Mouse (Mus musculus) CH12.LX (cell line): ENCODE results near the gene Tlr8. TPM values are rescaled to one million over a fixed set of nuclear protein-coding genes. Genes with fewer than 3 reads are reported as not detected.

Experiments used
- DNase-seq: peaks from one replicate; pipeline ENCODE4 v3.0.0-alpha.2; 2013; ENCODE audit errors: extremely low read depth
- H3K27ac ChIP-seq: 2 replicates; pipeline ENCODE4 v1.5.1; 2012; ENCODE audit warnings: low read depth, mild to moderate bottlenecking, control low read depth, moderate library complexity; ENCODE audit not compliant: insufficient read depth
- H3K27me3 ChIP-seq: replicated peaks from 2 replicates; pipeline ENCODE3; 2012; ENCODE audit warnings: inconsistent platforms
- H3K36me3 ChIP-seq, 2 experiments: replicated peaks in 1 of 2; 2 replicates each; pipeline versions ENCODE3 to v1.6.1; 2012; ENCODE audit warnings: inconsistent platforms in 1 of 2, low read length in 1 of 2, mild to moderate bottlenecking in 1 of 2, mixed read lengths in 1 of 2, moderate library complexity in 1 of 2; ENCODE audit not compliant: control insufficient read depth in 1 of 2, insufficient read depth in 1 of 2
- H3K4me1 ChIP-seq, 2 experiments: 2 replicates each; pipeline ENCODE4 v1.6.1; 2012; ENCODE audit warnings: inconsistent platforms in 1 of 2, moderate library complexity in 1 of 2; ENCODE audit not compliant: insufficient read depth in 2 of 2, control insufficient read depth in 1 of 2
- H3K4me2 ChIP-seq: 2 replicates; pipeline ENCODE4 v1.6.1; 2012; ENCODE audit warnings: low read depth, mild to moderate bottlenecking, control low read depth; ENCODE audit not compliant: poor library complexity, insufficient read depth, severe bottlenecking
- H3K4me3 ChIP-seq, 3 experiments: fragments of 150-350 bp in 1 of 3; sonication (generic) in 1 of 3; replicated peaks in 1 of 3; 2 replicates each; pipeline versions ENCODE3 to v1.5.1; 2011 to 2012; ENCODE audit warnings: low read depth in 2 of 3, low read length in 2 of 3, mild to moderate bottlenecking in 2 of 3, moderate library complexity in 2 of 3, control low read depth in 1 of 3, improper control_type of control experiment in 1 of 3, inconsistent platforms in 1 of 3, mixed read lengths in 1 of 3; ENCODE audit not compliant: poor library complexity in 1 of 3
- H3K79me2 ChIP-seq: replicated peaks from 2 replicates; pipeline ENCODE4 v1.6.1; 2012; ENCODE audit warnings: mild to moderate bottlenecking, moderate library complexity; ENCODE audit not compliant: control insufficient read depth, poor library complexity, insufficient read depth, severe bottlenecking; ENCODE audit errors: extremely low read depth
- H3K9ac ChIP-seq: 2 replicates; pipeline ENCODE4 v1.6.1; 2012; ENCODE audit warnings: low read depth, mild to moderate bottlenecking, control low read depth, moderate library complexity; ENCODE audit not compliant: insufficient read depth
- H3K9me3 ChIP-seq: replicated peaks from 2 replicates; pipeline ENCODE3; 2012; ENCODE audit warnings: low read length, inconsistent platforms, mixed read lengths
- BHLHE40 ChIP-seq: IDR thresholded peaks from 2 replicates; pipeline ENCODE4 v1.6.1; 2011; ENCODE audit warnings: mild to moderate bottlenecking, low read depth, low read length, improper control_type of control experiment
- ELF1 ChIP-seq: IDR thresholded peaks from 2 replicates; pipeline ENCODE4 v1.6.1; 2014; ENCODE audit warnings: low read depth, mild to moderate bottlenecking, inconsistent platforms, low read length, improper control_type of control experiment
- ETS1 ChIP-seq: conservative IDR thresholded peaks from 2 replicates; pipeline ENCODE4 v1.6.1; 2012; ENCODE audit warnings: low read depth, mild to moderate bottlenecking, inconsistent platforms, low read length, improper control_type of control experiment, moderate library complexity
- GABPA ChIP-seq: IDR thresholded peaks from 2 replicates; pipeline ENCODE4 v1.6.1; 2012; ENCODE audit warnings: low read depth, low read length, improper control_type of control experiment, inconsistent platforms; ENCODE audit not compliant: insufficient replicate concordance
- HCFC1 ChIP-seq: IDR thresholded peaks from 2 replicates; pipeline ENCODE4 v1.6.1; 2012; ENCODE audit warnings: low read depth, mild to moderate bottlenecking, inconsistent platforms, low read length, improper control_type of control experiment
- IRF4 ChIP-seq: IDR thresholded peaks from 2 replicates; pipeline ENCODE4 v1.6.1; 2014; ENCODE audit warnings: low read depth, mild to moderate bottlenecking, inconsistent platforms, low read length, improper control_type of control experiment
- JUN ChIP-seq: IDR thresholded peaks from 2 replicates; pipeline ENCODE4 v1.6.1; 2011; ENCODE audit warnings: low read depth, mild to moderate bottlenecking, low read length, improper control_type of control experiment, moderate library complexity; ENCODE audit not compliant: insufficient read depth
- KAT2A ChIP-seq: IDR thresholded peaks from 2 replicates; pipeline ENCODE4 v1.6.1; 2012; ENCODE audit warnings: low read length, improper control_type of control experiment, inconsistent platforms; ENCODE audit not compliant: insufficient replicate concordance
- NRF1 ChIP-seq: IDR thresholded peaks from 2 replicates; pipeline ENCODE4 v1.6.1; 2014; ENCODE audit warnings: low read depth, mild to moderate bottlenecking, inconsistent platforms, low read length, improper control_type of control experiment, moderate library complexity
- PAX5 ChIP-seq: IDR thresholded peaks from 2 replicates; pipeline ENCODE4 v1.6.1; 2012; ENCODE audit warnings: low read length, inconsistent platforms, mixed read lengths
- POLR2AphosphoS2 ChIP-seq: IDR thresholded peaks from 2 replicates; pipeline ENCODE4 v1.6.1; 2011; ENCODE audit warnings: low read depth, low read length, improper control_type of control experiment
- SMC3 ChIP-seq: IDR thresholded peaks from 2 replicates; pipeline ENCODE4 v1.6.1; 2011; ENCODE audit warnings: low read depth, low read length, improper control_type of control experiment
- TBP ChIP-seq: conservative IDR thresholded peaks from 2 replicates; pipeline ENCODE4 v1.6.1; 2011; ENCODE audit warnings: low read depth, low read length, improper control_type of control experiment
- USF1 ChIP-seq: IDR thresholded peaks from 2 replicates; pipeline ENCODE4 v1.6.1; 2014; ENCODE audit warnings: low read depth, mild to moderate bottlenecking, inconsistent platforms, low read length, improper control_type of control experiment
- ZC3H11A ChIP-seq: IDR thresholded peaks from 2 replicates; pipeline ENCODE4 v1.6.1; 2012; ENCODE audit warnings: low read depth, mild to moderate bottlenecking, inconsistent platforms, low read length, improper control_type of control experiment
- ZNF384 ChIP-seq: IDR thresholded peaks from 2 replicates; pipeline ENCODE4 v1.6.1; 2012; ENCODE audit warnings: low read depth, low read length, improper control_type of control experiment, inconsistent platforms
- dilution Hi-C: fragments of 300-500 bp; cut with MboI; formaldehyde crosslinking; loops from 2 replicates; pipeline ENCODE4 v1.14.3; 2020; ENCODE audit warnings: low sequenced_read_pairs; ENCODE audit not compliant: extremely low pct_unique_long_range_greater_than_20kb, extremely low pct_ligation_motif_present
- in situ Hi-C: fragments of 300-500 bp; cut with MboI; formaldehyde crosslinking; loops from 3 replicates; pipeline ENCODE4 v1.14.3; 2019; ENCODE audit warnings: low sequenced_read_pairs, low pct_ligation_motif_present, low pct_unique_long_range_greater_than_20kb, mixed read lengths
- polyA plus RNA-seq: library from polyadenylated mRNA; unstranded; fragments of >175 nt; gene quantifications from 2 replicates; pipeline ENCODE4 v1.2.1, GENCODE M21; 2012; ENCODE audit warnings: low read depth; ENCODE audit not compliant: insufficient read length
- total RNA-seq, 2 experiments: library from RNA; depleted of rRNA; stranded (reverse); fragments of 300-350 nt in 1 of 2; fragments of >200 nt in 1 of 2; gene quantifications; 2 replicates each; pipeline ENCODE4 v1.2.3; 2012 to 2014

Gene Tlr8
- total and polyA plus RNA-seq, 3 experiments: not detected

- Histone ChIP-seq H3K27me3 (no peaks in the 10 kb centered on the region), H3K9me3 (no peaks in the 10 kb centered on the region), H3K36me3 (peaks cover 5 to 7% of the 10 kb centered on the region in 2 experiments), H3K79me2 (peaks cover 18% of the 10 kb centered on the region), H3K9ac (peak overlapping the region; percentile 95), H3K4me2 (no peak overlapping the region), H3K4me3 (peak overlapping the region; percentile 70 to 86 (median 70)), H3K4me1 (peaks cover 5 to 28% of the 10 kb centered on the region in 2 experiments; a peak in 3 of 4 replicates), H3K27ac (peak overlapping the region; percentile 87)
- in situ Hi-C loops: loop anchor here (10.0 kb wide), 1 partner anchor 94 kb away; no protein-coding TSS in a partner anchor
- no peak for TF ChIP-seq TBP
- no peak for TF ChIP-seq JUN
- TF ChIP-seq ZNF384: no peak
- no peak for TF ChIP-seq USF1
- no peak for TF ChIP-seq IRF4
- no peak for TF ChIP-seq ELF1
- TF ChIP-seq POLR2AphosphoS2: no peak
- no peak for TF ChIP-seq ETS1
- TF ChIP-seq SMC3: no peak
- TF ChIP-seq BHLHE40: no peak
- DNase-seq: no peak
- dilution Hi-C loops: no loop called here
Observed at GRCm38 (mm10) chrX:167208506-167208820, 55.7 kb downstream of the Tlr8 start.

DNA sequence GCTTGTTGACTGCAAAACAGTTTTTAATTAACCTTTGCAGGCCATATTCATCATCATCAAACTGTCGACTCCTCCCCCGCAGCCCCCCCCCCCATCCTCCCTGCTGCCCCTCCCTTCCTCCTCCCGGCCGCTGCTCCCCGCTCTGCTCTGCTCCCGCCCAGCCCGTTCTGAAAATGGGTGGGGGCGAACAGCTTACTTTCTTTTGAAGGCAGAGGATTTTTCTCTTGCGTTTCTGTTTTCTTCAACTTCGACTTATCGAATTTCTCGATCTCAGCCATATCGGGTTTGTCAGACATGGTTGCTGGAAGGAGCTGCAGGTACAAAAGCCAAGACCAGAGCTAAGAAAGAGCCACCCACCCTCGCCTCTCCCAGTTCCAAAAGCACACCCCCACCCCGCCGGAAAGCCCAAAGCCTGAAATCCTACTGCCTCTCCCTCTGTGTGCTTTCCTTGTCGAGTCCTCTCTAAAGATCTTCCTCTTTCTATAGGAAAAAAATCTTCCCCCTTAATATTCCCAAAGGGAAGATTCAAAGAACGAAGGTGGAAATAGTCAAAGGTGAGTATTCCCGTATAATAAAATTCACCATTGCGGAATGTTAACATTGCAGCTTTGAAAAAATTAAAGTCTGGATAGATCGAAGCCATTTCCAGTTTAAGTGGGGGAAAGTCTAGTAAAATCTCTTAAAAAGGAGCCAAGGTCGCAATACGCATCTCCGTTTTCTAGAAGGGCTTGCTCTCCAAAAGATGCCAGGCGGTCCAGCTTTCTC, 56.2 kb downstream of the Tlr8 start:
- Histone ChIP-seq H3K27ac (peak overlapping the region; percentile 87), H3K4me1 (peaks cover 5 to 28% of the 10 kb centered on the region in 2 experiments; a peak in 3 of 4 replicates), H3K27me3 (no peaks in the 10 kb centered on the region), H3K9me3 (no peaks in the 10 kb centered on the region), H3K9ac (peak overlapping the region; percentile 95), H3K4me2 (no peak overlapping the region), H3K79me2 (peaks cover 18% of the 10 kb centered on the region), H3K4me3 (peak overlapping the region; percentile 70 to 86 (median 70)), H3K36me3 (peaks cover 5 to 7% of the 10 kb centered on the region in 2 experiments)
- no peak for TF ChIP-seq NRF1
- TF ChIP-seq GABPA: no peak
- no peak for TF ChIP-seq ZNF384
- no peak for TF ChIP-seq USF1
- no peak for TF ChIP-seq KAT2A
- no peak for TF ChIP-seq ELF1
- no peak for TF ChIP-seq TBP
- TF ChIP-seq ZC3H11A: no peak
- no peak for TF ChIP-seq HCFC1
- no peak for TF ChIP-seq PAX5
- in situ Hi-C loops: loop anchor here (10.0 kb wide), 1 partner anchor 93 kb away; no protein-coding TSS in a partner anchor
- dilution Hi-C loops: no loop called here
- no peak for DNase-seq
